Mouse (Mus musculus) MEL-GATA-1-ER (cell line): ENCODE data around the gene Mapkapk3.

Experiments
- DNase-seq: peaks from one replicate; pipeline ENCODE4 v3.0.0-alpha.2; 2012; ENCODE audit warnings: low read depth; ENCODE audit errors: extremely low read depth

The Mapkapk3 gene

DNA sequence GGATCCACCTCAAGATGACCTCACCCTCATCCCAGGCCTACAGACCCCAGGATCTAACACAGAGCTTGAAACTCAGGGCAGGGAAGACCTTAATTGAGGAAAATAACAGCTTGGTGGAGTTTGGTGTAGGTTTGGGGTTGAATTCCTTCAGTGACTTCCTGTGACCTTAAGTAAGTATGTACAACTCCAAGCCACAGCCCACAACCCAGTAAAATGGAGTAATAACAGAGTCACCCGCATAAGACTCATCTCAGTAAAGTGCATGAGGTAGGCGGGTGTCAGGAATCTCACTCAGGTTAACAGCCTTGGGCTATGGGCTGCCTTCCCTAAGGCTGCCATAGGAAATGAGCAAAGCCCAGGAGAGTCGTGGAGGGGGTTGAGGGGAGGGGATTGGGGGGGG is 24.9 kb downstream of the Mapkapk3 start:
- DNase-seq: no peak

DNA sequence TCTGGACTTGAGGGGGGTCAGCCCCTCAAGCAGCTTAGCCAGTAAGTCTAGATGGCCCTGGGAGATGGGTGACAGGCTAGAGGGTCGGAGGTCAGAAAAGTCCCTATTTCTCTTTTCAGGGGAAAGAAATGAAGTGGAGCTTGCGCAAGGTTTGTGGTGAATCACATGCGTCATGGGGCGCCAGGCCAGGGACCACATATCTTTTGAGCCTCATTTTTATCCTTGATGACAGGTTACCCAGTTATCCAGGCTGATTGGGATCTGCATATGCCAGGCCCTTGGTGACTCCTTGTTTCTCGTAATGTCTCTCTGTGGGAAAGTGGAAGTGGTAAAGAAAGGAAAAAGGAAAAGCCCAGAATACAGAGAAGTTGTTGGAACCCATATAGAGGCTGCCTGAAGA is 25.8 kb downstream of the Mapkapk3 start:
- no peak for DNase-seq

DNA sequence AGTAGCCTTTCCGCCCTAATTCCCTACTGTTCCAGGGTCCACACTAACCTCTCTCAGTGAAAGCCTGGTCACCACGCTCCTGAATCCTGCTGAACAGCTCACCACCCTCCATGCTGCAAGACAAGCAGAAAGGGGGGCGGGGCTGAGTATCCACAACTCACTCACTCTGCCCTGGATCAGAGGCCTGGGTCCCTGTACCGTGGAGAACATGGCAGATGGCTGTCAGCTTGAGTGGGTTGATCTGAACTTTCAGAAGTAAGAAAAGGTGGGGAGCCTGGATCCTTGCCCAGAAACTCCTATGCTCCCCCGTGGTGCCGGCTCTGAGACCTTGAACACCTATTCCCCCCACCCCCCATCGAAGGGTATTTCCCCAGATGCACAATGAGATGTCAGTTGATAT is 27.3 kb downstream of the Mapkapk3 start:
- DNase-seq: no peak

DNA sequence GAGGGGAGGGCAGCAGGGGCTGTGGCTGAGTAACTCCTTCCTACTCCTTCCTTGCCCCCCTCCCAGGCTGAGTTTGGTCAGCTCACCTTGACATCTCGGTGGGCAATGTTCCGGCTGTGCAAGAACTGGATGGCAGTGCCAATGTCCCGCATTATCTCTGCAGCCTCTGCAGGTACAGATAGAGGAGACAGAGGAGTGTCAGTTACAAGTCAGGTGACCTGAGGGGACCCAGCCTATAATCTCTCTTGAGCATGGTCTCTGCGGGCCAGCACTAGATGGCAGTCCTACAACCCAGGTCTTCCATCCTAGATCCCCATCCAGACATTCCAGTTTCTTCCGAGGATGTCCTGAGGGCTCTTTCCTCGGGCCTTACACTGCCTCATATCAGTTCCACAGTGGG is 27.9 kb downstream of the Mapkapk3 start:
- no peak for DNase-seq

DNA sequence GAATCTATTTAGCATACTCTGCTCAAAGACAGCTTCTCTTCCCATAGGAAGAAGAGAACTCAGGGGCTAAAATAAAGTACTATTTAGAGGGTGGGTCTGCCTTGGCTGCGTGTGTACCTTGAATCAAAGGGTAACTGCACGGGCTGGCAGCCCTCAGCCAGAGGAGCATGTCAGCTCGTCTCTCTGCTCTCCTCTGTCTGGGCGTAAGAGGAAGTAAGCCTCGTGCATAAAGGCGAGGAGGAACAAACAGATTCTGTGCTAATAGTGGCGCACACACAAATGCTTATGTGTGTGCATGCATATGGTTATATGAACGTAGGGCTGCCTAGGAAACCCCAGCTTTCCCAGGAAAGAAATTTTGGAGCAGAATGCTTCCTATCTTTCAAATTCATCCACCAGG is 28.8 kb downstream of the Mapkapk3 start:
- DNase-seq: peak; percentile 56

DNA sequence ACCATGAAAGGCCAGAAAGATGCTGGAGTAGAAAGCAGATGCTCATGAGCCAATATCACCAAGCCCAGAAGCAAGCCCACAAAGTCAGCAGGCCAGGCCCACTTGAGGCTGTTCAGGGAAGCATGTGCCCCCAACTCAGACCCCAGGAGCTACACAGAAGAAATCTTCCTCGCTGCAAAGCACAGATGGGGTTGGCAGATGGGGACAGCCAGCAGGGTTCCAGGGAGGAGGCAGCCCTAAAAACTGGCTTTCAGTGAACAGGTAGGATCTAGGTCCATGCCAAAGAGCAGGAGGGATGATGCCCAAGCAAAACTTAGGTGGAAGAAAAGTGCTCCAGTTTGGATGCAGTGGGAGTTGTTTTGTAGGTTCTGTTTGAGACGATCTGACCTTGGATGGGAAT is 29.2 kb downstream of the Mapkapk3 start:
- DNase-seq: no peak

DNA sequence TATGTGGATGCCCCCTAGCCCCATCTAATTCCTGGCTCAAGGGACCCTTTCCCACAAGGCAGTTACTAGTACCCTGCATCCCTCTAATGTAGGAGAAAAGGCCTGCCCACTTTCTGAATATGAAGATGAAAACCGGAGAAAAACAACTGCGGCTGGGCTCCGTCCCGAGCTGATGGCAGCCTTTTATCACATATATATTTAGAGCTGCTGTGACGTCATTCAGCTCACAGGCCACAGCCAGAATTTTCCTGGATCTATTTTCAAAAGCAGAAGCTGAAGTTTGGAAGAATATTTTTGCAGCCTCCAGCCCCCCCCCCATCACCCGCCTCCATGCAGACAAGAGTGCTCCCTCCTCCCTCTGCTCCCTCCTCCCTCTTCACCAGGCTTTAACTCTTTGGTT is 30.1 kb downstream of the Mapkapk3 start:
- no peak for DNase-seq

DNA sequence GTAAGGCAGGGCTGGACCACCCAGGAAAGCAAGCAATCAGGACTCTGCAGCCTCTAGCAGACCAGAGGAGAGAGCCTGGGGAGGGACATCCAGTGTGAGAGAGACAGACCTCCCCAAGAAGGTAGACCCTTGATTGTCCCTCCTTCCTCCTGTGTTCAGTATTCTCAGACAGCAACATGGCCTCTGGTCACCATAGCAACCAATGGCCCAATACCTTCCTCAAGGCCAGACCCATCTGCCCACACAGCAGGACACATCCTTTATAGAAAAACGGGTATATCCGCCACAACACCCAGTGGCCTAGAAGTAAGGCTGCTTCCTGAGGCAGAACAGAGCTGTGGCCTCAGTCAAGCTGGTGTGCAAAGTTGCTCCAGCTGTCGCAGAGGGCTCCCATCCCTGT is 34.1 kb downstream of the Mapkapk3 start:
- DNase-seq: no peak

DNA sequence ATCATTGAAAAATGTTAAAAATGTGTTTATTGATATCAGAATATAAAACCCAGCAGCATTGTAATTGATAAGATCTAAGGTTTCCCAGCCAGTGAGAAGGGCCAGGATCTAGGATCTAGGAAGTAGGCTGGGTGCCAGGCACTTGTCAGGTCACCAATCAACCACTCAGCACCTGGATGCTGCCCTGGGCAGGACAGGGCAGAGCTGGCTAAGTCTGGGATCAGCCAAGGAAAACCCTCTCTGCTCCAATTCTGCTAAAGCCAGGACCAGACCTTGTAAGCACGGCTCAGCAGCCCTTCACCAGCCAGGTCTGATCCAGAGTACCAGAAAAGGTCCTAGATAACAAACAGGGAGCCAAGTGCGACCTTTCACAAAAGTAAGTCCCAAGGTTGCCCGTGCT is 34.8 kb downstream of the Mapkapk3 start:
- DNase-seq: no peak

DNA sequence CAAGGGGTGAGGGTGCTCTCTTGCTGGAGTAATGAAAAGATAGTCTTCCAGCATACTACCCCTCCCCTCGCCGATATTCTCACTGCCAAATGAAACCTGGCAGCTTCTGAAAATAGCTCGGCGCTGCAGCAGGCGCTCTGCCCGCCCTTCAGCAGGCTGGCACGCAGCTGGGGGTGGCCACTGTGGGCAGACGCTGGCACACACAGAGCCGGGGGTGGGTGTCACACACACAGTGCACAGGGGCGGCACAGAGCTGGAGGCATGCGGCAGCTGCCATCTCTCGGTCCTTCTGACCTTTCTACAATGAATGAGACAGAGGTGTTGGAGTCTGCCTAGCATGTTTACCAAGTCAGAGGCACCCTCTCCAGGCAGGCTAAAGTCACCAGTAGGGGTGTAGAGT is 35.2 kb downstream of the Mapkapk3 start:
- no peak for DNase-seq

DNA sequence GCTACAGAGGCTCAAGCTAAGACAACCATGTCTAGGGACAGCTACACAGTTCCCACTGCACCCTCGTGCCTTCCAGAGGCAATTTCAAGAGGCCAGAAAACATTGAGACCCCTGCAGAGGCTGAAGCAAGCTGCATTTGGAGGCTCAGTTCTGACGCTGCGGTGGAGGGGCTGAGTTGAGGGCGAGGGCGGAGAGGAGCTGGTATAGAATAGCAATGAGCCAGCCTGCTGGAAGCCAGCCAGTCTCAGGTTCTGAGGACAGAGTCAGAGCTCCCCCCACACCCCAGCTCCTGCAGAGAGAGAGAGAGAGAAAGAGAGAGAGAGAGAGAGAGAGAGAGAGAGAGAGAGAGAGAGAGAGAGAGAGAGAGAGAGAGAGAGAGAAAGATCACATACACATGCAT is 37.5 kb downstream of the Mapkapk3 start:
- DNase-seq: no peak

DNA sequence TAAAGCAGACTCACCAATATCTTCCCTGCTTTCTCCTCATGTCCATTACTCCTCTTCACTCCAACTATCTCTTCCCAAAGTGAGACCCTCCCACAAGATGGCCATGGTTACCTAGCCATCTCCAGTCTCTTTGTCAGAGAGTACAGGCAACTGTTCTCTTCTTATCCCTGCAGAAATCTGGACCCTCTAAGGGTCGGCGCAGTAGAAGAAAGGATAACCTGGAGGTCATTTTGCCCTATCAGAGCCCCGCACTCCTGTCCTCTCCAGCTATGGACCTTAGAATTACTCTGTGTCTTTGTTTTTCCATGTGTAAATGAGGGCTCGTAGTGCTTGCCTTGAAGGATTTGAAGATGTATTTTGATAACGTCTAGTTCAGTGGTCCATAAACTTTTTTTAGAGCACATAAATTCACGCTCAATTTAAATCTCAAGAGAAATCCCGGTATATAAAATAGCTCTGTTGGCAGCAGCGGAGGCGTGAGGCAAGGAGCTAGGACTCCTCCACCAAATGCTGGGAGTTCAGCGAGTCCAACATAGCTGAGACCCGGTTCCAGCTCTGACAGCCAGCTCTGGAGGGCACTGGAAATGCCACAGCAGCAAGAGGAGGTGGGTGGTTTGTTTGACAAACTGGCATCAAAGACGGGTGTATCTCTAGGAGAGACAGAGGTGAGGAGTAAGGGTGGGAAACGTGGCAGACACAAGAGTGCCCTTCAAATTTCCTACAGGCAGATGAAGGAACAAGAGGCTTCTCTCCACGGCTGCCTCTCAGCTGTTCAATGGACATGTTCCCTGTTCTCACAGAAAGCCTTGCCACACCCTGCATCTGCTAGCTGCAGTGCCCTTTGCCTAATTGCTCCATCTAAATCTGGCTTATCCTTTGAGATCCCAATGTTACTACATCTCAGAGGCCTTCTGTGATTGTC is 39.0 kb downstream of the Mapkapk3 start:
- DNase-seq: no peak

DNA sequence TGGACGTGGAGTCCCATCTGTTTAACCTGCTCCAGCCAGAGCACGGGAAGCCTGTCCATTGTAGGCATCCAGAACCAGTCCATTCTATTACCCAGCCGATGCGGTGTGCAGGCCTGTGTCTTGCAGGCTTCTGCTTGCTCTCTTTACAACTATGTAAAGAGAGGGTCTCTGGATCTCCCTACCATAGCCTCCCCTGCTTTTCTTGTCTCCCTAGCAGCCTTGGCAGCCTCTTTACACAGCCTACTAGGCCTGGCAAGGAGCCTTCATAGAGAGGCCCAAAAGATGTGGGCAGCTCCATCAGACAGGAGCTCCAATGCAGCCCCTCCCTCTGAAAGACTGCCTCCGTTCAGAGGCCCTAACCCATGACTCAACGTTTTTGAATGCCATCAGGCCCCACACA is 40.5 kb downstream of the Mapkapk3 start:
- DNase-seq: no peak

DNA sequence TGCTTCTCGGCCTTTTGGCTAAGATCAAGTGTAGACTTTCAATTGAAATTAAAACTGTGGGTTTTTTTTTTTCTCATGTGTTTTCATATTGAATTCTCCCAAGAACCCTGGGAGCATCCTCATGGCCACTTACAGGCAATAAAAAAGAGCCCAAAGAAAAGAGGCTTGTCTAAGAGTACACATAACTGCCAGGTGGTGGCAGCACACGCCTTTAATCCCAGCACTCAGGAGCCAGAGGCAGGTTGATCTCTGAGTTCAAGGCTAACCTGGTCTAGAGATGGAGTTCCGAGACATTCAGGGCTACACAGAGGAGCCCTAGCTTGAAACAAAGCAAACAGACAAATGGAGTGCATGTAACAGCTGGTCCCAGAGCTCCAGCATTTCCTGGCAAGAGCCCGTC is 43.5 kb downstream of the Mapkapk3 start:
- DNase-seq: no peak

DNA sequence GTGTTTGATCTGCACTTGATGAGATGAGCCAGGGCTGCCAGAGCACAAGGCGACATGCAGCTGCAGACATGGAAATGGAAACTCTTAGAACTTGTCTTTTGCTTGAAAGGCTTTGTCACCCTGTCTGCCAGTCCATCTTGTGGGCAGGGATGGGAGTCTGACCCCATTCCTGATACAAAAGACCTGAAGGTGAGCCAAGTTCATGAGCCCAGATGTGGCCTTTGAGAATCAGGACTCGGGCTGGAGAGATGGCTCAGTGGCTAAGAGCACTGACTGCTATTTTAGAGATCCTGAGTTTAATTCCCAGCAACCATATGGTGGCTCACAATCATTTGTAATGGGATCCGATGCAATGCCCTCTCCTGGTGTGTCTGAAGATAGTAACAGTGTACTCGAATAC is 44.4 kb downstream of the Mapkapk3 start:
- DNase-seq: no peak

DNA sequence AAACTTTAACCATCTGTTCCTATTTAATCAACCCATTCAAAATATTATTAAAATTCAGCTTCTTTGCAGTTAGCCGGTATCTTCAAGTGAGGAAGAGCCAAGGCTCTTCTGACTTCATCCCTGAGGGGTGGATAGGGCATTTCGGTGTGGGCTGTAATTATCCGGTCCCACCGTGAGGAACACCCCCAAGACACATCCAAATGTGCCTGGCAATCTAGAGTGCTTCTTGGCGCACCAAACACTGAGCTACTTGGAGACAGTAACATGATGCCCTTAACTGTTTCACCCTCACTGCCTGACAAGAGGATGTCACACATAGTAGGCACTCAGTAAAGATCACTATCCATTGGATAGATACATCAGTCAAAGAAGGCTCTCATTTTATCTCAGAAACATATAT is 53.5 kb downstream of the Mapkapk3 start:
- no peak for DNase-seq

DNA sequence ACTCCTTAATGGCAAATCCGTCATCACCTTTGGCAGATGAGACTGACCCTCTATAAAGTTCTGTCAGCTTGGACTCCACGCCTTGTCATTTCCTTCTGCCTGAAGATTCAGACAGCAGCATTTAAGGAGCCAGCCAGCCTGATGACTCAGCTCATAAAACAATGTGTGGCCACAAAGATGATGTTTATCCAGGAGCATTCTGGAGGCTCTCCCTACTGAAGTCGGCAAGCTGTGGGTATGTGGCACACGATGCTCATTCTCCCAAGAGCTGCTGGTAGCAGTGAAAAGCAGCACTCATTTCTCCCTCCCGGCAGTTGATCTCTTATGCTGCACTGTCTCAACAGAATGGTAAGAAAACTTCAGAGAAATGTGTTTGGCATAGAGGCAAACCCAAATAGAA is 54.4 kb downstream of the Mapkapk3 start:
- no peak for DNase-seq

DNA sequence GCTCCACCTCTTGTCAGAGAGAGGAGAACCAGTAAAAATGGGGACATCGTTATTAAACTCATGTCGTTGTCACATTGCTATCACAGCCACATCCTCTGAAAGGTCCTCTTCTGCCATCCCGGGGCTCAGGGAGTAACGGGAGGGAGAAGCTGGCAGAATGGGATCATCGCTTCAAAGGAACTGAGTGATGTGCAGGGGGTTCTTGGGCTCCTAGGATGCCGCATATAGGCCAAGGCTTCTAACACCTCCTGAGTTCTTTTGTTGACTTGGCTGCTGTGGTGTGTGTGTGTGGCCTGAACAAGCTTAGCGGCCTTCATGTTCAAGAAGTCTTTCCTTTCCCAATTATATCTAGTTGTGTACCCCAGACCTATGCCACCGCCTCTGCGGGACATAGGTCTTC is 57.5 kb downstream of the Mapkapk3 start:
- DNase-seq: no peak

DNA sequence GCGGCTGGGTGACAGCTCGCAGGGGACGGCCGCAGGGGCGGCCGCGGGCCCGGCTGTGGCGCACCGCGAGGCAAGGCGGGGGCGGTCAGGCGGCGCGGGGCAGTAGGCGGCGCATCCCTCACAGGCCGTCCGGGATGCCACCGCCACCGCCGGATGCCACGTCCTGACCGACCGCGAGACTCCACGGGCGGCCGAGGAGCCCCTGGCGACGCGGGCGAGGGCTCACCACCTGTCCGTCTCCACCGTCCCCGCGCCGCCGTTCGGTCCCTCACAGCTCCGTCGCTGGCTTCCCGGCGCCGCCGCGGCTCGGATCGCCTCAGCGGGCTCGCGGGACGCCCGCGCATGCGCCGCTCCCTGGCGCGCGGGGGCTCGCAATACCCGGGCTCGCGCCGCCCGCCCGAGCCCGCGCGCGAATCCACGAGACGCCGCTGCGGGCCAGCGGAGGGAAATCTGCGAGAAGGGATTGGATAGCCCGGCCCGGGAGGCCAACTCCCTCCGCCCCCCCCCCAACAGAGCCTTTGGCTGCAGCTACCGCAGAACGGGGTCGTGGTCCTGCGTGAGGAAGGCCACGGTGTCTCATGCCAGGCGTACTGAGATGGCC is 58.0 kb downstream of the Mapkapk3 start, which contains the start of gene Dock3:
Gene Dock3, minus strand, starts transcription at position 371 of the 601 bp plus-strand sequence.
- DNase-seq: no peak

DNA sequence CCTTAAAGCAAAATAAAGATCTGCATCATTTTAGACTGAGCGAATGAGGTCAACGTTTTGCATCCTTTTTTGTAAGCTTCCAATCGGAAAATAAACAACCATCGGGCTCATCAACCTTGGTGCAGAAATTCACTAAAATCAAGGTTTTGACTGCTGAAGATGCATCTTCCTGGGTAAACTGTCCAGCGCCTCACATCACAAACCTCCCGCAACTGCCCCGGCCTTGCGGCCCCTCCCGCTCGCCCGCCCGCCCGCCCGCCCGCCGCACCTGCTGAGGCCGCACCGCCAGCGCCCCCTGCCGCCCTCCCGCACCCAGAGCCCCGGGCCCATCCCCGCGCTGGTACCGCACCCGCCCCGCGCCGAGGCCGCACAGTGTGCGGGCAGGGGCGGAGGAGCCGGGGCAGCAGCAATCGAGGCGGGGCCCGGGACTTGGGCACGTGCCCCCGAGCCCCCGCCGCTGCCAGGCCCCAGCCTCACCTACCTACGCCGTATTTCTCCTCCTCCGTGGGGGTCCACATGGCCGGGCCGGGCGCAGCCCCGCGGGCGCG is 58.6 kb downstream of the Mapkapk3 start:
- DNase-seq: no peak

DNA sequence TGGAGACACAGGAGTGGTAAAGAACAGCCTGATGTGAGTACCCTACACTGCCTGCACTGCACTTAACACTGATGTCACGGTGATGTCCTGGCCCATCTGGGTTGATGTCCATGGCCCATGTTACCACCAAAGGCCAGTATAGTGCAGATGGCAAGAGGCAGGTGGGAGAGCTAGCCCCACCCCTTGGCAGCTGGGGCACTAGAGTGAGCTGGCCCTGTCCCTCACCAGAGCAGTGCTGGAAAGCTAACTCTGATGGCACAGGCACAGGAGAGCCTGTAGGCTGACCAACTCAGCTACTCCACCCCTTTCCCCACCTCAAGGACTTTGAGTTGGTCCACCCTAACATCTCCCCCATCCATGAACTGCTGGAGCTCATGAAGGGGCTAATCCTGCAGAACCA is 65.1 kb downstream of the Mapkapk3 start:
- DNase-seq: no peak
